Mouse (Mus musculus): ENCODE measurements around the gene Sergef.

Gene Sergef

GRCm38 (mm10) chr7:46403616-46404485, 235.8 kb downstream of the Sergef start:
- no peak for DNase-seq (ENCODE audit: low spot score in 2 of 2)

- DNase-seq (ENCODE audit: low spot score in 2 of 2) = no peak
Observed at GRCm38 (mm10) chr7:46401371-46402180, 238.0 kb downstream of the Sergef start.

- DNase-seq (ENCODE audit: low spot score in 2 of 2) = no peak
Observed at GRCm38 (mm10) chr7:46400346-46400745, 239.3 kb downstream of the Sergef start.

- no peak for DNase-seq (ENCODE audit: low spot score in 2 of 2)
Observed at GRCm38 (mm10) chr7:46399676-46400075, 239.9 kb downstream of the Sergef start.

- no peak for DNase-seq (ENCODE audit: low spot score in 2 of 2)
Observed at GRCm38 (mm10) chr7:46398612-46399011, 241.0 kb downstream of the Sergef start.

GRCm38 (mm10) chr7:46397732-46398333, 241.8 kb downstream of the Sergef start:
- DNase-seq (ENCODE audit: low spot score in 2 of 2) = no peak

- peak; percentile 62 to 69 for DNase-seq (ENCODE audit: low spot score in 2 of 2)
Observed at GRCm38 (mm10) chr7:46396928-46397731, 242.5 kb downstream of the Sergef start.

- peak; percentile 57 to 74 for DNase-seq (ENCODE audit: low spot score in 2 of 2)
Observed at GRCm38 (mm10) chr7:46396231-46396927, 243.2 kb downstream of the Sergef start, which contains the start of gene Kcnc1. Gene Kcnc1, plus strand, starts transcription at chr7:46396497.

- no peak for DNase-seq (ENCODE audit: low spot score in 2 of 2)
Observed at GRCm38 (mm10) chr7:46395571-46395970, 244.0 kb downstream of the Sergef start.

- DNase-seq (ENCODE audit: low spot score in 2 of 2) = no peak
Observed at GRCm38 (mm10) chr7:46394933-46395332, 244.7 kb downstream of the Sergef start.

GRCm38 (mm10) chr7:46393718-46394511, 245.7 kb downstream of the Sergef start:
- DNase-seq (ENCODE audit: low spot score in 2 of 2) = no peak
